Mouse (Mus musculus) adipocyte (in vitro differentiated cells): ENCODE measurements around the gene Mfsd12.
A peak's percentile ranks its signal among the peaks of the same experiment; 100 is the strongest.

Source experiments
- DNase-seq: peaks from one replicate; pipeline ENCODE4 v3.0.0-alpha.2; 2016; ENCODE audit warnings: low spot score

Mfsd12 gene

GRCm38 (mm10) chr10:81383802-81384604 is 26.7 kb downstream of the Mfsd12 start, which contains the start of the genes Dohh and Gm48551:
Gene Dohh, plus strand, starts transcription at chr10:81384428.
Gene Gm48551, plus strand, starts transcription at chr10:81384466.
- peak; percentile 99 for DNase-seq

GRCm38 (mm10) chr10:81384605-81384982 is 27.3 kb downstream of the Mfsd12 start:
- peak; percentile 60 for DNase-seq

DNA sequence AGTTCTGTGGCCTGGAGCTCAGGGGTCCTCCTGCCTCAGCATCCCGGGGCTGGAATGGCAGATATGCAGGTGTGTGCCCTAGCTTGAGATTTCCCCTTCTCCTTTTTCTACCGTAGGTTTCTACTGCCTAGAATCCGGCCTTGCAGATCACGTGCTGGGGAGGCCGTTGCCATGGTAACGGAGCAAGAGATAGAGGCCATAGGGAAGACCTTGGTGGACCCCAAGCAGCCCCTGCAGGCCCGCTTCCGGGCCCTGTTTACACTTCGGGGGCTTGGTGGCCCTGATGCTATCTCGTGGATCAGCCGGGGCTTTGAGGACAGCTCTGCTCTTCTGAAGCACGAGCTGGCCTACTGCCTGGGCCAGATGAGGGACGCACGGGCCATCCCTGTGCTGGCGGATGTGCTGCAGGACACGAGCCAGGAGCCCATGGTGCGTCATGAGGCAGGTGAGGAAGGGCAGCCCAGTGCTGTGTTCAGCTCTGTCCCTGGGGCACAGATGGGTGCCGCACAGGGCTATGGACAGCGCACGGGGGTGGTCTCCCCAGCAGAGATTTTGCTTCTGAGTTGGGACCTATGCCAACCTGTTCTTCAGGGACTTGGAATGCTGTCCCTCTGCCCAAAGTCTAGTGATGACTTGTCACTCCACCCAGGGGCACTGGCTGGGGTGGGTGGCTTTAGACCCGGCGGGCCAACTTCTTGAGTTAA is 28.5 kb downstream of the Mfsd12 start:
- DNase-seq, result no peak

DNA sequence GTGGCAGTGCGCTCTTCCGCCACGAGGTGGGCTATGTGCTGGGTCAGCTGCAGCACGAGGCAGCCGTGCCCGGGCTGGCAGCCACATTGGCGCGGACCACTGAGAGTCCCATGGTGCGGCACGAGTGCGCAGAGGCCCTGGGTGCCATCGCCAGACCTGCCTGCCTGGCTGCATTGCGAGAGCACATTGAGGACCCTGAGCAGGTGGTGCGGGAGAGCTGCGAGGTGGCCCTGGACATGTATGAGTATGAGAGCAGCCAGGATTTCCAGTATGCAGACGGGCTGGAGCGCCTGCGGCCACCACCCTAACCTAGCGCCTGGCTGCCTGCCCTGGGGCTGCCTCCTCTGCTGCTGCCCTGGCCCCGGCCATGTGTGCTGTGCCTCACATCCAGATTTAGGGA is 30.4 kb downstream of the Mfsd12 start:
- DNase-seq, result no peak

DNA sequence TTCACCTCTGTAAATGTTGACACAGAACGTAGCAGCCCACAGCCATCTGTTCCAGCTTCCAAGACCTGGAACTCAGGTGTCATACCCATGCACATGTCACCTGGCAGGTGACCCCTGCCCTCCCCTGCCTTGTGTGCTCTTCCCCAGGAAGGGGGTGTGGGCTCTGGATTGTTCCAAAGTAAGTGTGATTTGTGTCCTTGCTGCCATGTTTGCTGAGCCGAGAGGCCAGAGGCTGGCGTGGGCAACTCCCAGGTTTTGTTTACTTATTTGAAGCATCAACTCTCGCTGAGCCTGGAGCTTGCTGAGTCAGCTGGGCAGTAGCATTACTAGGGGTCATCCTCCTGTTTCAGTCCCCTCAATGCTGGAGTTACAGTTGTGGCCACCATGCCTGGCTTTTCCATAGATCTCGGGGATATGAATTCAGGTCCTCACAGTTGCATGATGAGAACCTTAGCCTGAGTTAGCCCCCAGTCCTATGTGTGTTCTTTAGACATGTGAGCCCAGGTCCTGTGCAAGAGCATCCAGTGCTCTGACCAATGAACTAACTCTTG is 31.3 kb downstream of the Mfsd12 start, which contains the start of gene Gm48552:
Gm48552 (plus strand) TSS at position 501 of the 551 bp plus-strand sequence.
- DNase-seq, result no peak

GRCm38 (mm10) chr10:81389373-81389772 is 32.1 kb downstream of the Mfsd12 start:
- DNase-seq, result peak; percentile 71

GRCm38 (mm10) chr10:81389801-81390677 is 32.7 kb downstream of the Mfsd12 start:
- peak; percentile 57 for DNase-seq

DNA sequence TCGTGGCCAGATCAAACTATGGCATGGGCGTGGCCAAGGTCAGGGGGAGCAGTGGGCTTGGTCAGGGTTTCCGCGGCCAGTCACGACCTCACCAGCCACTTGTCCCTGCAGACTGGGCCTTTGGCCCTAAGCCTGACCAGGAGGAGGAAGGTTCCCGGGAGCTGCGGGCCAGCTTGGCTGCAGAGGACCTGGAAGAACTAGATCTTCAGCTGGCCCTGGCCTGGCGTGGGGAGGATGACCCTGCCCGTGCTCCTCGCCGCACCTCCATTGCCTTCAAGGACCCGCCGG is 33.3 kb downstream of the Mfsd12 start:
- DNase-seq, result no peak

DNA sequence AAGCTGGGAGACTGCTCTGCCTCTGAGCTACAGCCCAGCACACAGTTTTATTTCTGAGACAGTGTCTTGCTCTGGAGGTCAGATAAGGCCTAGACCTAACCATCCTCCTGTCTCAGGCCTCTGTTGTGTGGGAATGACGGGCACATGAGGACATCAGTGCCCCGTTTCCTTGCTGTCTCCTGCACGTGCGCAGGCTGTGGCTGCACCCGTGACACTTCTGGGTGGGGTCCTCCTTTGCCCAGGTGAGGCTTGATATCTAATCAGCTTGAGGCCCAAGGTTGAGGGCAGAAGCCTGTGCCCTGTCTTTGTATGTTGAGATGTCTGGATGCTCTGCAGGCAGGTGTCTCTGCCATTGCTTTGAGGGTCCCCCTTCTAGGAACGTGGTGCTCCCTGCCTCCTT is 35.0 kb downstream of the Mfsd12 start:
- no peak for DNase-seq

GRCm38 (mm10) chr10:81392781-81393185 is 35.5 kb downstream of the Mfsd12 start, which contains the start of gene Smim24:
Gene Smim24, plus strand, starts transcription at chr10:81393051.
- DNase-seq, result no peak

DNA sequence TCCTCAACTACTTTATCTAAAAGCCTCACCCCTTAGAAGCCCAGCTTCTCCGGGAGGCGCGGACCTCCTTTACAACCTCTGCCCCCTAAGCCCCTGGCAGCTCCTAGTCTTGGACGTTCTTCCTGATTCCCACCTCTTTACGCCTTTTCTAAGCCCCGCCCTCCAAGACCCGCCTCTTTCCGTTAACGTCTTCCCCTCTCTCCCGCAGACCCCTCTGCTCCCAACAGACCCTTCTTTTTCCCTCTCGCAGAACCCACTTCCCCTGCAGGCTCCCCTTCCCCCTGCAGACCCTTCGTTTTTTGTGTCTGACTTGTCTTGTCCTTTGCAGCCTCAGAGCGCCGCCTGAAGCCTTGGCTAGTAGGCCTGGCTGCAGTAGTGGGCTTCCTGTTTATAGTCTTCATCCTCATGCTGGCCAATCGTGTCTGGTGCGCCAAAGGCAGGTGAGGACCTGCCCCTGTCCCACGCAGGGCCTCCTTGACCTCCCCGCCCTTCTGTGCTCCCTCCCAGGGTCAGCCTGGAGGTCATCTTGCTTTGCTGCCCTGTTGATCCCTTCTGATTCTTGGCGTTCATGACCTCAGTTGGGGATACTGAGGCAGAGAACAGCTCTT is 36.3 kb downstream of the Mfsd12 start:
- DNase-seq, result no peak

DNA sequence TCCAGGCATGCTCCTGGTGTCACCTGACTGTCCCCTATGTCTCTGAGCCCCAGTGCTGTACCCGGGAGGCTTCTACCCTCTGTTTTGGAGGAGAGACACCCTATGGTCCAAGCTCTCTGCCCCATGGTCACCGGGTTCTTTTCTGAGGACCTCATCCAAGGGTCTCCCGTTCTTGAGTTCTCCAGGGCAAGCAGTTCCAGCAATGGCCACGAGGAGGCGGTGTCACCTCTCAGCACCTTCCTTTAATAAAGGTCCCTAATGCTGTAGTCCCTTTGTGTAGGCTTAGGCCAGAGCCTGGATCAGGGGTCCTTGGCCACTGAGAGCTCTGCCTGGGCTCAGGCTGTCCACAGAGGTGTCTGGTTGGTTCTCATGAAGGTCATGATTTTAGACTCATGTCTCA is 37.8 kb downstream of the Mfsd12 start:
- DNase-seq, result peak; percentile 58

DNA sequence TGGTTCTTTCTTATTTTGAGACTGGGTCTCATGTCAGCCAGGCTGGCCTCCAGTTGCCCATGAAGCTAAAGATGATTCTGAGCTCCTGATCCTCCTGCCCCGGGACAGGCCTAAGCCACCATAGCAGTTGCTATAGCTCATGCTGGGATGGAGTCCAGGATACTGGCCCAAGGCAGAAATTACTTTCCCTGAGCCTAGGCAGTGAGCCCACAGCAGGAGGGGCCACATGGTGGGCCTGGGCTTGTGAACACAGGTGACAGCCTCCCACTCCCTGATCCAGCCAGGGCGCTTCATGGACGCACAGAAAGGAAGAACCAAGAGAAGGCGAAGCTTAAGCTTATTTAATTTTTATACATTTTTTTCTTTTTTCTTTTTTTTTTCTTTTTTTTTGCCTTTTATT is 38.6 kb downstream of the Mfsd12 start:
- DNase-seq, result no peak

DNA sequence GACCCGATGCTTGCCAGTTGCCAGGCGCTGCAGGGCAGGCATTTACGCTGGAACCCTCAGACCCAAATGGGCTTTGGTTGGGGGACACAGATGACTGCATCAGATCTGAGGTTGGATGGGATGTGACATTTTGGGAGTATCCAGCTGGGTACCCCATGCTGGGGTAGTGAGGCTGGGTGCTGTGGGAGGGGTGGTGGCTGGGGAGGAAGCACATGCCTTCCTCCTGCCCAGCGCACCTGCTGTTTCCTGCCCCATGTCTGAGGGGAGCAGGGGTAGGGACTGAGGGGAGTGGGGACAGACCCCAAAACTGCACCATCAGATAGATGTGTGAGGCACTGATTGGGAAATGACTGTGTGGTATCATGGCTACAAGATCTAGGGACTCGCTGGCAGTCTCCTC is 39.5 kb downstream of the Mfsd12 start:
- no peak for DNase-seq

- no peak for DNase-seq
These were observed 42.0 kb downstream of the Mfsd12 start for GRCm38 (mm10) chr10:81399296-81399695.

DNA sequence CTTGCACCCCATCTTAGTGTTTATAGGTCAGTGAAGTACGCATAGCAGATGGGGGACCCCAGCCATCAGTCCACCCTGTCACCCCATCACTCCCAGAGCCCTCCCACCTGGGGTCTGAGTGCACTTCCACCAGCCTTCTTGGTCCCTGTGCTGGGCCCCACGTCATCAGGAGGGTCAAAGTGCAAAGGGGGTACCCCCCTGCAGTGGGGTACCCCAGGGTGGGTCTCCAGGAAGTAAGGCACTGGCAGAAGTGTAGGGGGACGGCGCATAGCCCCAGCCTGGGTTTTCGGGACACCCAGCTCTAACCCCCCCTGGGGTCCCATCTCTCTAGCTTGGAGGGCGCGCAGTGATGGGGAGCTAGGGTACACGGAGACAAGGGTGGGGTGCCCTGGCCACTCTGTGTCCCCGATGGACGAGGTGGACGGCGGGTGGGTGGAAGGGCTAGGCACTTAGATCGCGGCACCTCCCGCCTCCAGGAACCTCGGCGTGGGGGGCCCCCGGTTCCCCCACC is 42.6 kb downstream of the Mfsd12 start:
- DNase-seq, result no peak

GRCm38 (mm10) chr10:81400371-81401204 is 43.3 kb downstream of the Mfsd12 start:
- no peak for DNase-seq

DNA sequence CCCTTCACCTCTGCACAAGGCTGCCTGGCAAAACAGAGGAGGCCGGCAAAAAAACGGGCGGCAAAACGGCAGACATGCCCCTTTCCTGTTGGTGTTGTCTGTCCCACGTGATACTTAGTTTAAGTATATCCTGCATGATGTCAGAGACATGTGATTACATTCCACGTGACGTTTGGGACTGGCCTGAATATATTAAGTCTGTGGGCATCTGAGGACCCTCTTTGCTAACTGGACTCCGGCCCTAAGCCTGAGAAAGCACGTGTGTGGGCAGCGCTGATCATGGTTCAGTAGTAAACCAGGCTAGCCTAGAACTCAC is 43.9 kb downstream of the Mfsd12 start:
- DNase-seq, result no peak

GRCm38 (mm10) chr10:81401521-81402226 is 44.4 kb downstream of the Mfsd12 start:
- DNase-seq, result peak; percentile 52

- no peak for DNase-seq
These were observed 45.0 kb downstream of the Mfsd12 start for GRCm38 (mm10) chr10:81402227-81402765.
